Mouse (Mus musculus): ENCODE data around the gene Apobec3.
"Not testable (repeated sequence)": the region's sequence is repeated elsewhere in the genome, so short reads cannot be mapped to it uniquely, and the experiment has no call there.

Gene Apobec3

DNA sequence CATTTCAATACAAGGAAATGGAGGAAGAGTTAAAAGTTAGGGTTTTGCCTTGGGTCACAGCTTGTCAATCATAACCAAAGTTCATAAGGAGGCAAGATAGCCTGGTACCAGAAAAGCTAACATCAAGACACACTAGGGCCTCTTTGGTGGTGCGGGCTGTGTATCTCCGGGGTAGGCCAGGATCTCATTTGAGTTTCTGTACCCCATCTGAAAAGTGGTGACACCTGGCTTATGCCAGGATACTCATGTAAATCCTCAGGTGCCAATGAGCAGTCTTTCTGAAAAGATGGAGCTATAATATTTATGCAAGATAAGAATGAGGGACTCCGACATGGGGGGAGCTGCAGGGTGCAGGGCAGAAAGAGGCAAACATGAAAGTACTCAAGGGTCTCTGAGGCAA, 36.9 kb downstream of the Apobec3 start:
- no peak for DNase-seq

DNA sequence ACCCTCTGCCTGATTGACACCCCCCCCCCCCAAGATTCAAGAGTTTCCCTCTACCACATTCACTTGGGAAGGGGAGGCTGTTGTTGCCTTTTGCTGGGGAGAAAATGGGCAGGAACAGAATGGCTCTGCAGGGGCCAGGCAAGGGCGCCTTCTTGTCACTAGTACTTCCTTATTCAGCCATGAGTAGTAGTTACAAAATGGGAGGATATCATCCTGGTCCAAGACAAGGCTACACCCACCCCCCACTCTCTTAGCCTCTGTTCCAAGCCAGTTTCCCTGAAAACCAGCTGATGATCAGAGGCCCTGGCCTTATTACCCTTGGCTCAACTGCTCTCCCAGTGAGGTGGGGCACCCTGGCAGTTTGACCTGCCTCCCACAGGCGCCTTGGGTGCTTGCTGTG, 37.3 kb downstream of the Apobec3 start:
- DNase-seq, result no peak

DNA sequence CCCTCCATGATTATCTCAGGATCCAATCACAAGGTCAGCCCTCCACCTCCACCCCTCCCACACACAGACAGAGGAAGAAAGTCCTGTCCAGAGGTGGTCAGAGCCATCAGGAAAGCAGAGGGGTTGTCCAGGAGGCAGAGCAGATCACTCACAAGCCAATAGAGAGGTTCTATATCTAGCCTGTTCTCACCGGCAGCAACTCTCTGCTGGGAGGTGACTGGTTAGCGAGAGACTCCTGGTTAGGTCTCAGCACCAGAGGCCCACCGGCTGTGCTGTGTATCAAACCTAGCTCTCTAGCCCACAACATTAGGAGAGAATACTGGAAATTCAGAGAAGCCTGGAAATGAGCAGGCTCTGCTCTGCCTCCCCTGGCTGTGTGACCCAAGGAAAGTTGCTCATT, 38.3 kb downstream of the Apobec3 start:
- no peak for DNase-seq

DNA sequence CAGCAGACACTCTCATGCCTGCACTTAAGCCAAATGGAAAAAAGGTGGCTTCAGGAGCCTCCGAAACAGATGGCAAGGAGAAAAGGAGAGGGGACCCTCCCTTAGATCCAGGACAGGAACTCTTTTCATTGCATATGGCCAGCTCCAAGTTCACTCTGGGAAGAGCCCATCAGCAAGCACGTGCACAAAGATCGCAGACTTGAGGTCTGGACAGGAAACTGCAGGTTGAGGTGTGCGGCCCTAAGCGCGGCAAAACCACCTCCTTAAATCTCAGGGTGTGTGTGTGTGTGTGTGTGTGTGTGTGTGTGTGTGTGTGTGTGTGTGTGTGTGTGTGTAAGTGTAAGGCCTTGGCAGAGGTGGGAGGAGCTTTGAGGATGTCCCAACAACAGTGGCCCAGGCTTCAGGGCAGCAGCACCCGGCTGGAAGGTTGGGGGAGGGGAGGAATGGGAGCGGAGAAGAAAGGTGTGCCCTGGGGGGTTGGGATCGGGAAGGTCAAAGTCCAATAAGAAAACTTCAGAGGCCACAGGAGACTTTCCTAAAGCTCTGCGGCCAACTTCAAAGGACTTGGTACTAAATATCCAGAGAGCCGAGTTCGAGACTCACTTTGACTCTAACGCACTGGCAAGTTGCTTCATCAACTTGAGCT, 40.2 kb downstream of the Apobec3 start:
- DNase-seq, result no peak

DNA sequence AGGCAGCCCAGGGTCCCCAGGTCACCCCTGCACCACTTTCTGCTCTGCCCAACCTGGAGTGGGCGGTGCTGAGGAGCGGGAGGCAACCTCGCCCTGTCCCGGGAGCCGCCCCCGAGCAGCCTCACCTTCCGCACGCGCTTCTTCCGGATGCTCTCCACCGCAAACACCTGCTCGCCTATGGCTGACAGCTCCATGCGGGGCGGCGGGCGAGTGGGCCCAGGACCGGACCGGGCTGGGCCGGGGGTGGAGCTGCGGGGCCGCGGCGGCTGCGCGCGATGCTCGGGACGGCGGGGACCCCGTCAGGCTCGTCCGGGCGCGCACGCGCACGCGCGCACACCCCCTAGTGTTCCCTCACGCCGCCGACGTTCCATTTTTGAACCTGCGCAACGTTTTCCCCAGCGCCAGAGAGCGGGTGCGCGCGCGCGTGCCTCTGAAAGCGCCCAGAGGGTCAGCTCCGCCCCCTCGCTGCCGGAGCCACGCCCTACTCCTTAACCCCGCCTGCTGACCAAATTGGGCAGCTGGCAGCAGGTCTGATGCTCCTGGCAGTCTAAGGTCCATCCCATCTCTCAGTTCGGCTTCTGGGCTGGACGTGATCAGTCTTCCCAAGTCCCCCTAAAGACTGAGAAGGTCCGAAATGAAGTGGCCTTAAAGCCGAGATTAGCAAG, 41.0 kb downstream of the Apobec3 start:
- peak; percentile 92 for DNase-seq

DNA sequence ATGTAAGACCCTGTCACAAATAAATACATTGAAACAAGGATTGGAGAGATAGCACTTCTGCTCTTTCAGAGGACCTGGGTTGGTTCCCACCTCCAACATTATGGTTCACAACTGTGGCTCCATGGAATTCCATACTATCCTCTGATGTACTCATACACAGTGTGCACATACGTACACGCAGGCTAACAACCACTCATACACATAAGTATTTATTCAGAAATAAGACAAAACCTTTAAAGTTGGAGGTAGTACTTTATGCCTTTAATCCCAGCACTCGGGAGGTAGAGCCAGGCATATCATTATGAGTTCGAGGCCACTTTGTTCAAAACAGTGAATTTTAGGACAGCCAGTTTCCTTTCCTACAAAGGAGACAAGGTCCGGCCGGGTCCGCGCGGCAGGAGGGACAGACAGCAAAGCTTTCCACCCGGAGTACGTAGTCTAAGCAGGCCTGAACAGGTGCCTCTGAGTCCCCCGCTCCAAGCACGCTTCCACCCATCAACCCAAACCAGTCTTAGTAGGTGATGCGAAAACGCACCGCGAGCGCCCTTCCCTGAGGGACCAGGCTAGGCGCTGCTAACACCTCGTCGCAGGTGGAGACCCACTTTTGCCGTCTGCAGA, 41.7 kb downstream of the Apobec3 start:
- DNase-seq, result no peak

DNA sequence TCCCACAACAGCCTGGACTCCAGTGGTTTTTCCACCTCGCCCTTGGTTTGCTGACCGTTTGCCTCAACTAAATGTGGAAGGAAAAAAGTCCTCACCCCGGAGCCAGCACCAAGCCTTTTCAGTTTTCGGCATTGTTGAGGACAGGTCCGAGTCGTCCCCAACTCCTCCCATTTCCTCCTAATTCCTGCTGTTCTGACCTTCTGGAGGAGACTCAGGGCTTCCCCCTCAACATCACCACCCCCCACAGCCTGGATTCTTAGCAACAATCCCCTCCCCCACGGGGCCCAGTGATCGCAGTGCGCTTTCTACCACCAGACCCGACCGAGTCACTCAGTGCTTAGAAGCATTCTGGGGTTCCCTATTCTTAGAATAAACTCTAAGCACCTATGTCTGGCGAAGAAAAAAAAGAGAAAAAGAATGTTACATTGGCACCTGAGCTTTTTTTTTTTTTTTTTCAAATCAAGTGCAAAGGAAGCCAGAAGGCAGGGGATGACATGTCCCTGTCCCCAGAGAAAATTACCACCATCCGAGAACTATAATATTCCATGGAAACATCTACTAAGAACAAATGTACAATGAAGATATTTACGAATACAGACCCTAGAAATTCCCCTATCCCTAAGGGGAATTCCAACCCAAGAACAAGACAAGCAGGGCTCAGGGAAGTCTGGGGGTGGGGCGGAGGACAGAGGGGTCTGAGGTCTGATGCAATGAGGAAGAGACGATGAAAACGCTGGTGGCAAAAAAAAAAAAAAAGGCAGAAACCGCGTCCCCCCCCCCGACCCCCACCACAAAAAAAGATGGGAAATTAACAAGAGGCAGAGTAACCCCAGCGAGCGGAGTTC, 42.4 kb downstream of the Apobec3 start:
- no peak for DNase-seq

DNA sequence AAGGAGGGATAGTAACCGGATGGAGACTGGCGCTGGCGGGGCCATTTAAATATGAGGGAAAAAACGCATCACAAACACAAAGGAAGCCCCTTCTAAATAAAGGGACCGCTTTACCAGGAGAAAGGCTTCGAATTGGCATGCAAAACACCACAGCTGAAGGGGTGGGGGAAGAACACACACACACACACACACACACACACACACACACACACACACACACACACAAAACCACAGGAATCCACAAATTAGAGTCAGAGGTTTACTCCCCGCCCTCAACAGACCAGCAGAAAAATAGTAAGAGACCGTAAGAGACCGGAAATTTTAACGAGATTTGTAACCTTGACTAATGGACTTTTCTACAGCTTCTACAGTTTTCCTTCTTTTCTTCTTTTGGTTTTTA, 43.3 kb downstream of the Apobec3 start:
- DNase-seq, result no peak

DNA sequence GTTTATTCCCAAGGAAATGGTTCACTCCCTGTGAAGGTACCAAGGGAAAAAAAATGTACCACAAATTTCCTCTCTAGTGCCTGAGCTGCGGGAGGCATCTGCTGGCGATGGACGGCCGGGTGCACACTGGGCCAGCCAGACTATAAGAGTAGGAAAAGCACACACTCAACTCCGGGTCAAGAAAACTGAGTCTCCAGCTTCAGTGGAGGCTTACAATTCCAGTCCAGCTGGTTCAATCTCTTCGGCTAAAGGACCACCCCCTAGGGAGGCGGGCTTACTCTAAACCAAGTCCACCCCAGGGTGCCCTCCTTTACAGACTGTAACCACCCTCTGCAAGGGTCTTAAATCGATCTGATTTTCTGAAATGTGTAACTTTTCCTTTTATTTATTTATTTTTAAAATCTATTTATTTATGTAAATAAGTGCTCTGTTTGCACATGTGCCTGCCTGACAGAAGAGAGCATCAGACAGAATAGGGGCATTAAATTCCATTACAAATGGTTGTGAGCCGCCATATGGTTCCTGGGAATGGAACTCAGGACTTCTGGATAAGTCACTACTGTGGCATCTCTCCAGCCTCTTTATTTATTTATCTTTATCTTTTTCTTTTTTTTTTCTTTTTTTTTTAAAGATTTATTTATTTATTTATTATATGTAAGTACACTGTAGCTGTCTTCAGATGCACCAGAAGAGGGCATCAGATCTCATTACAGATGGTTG, 44.4 kb downstream of the Apobec3 start:
- DNase-seq, result no peak

DNA sequence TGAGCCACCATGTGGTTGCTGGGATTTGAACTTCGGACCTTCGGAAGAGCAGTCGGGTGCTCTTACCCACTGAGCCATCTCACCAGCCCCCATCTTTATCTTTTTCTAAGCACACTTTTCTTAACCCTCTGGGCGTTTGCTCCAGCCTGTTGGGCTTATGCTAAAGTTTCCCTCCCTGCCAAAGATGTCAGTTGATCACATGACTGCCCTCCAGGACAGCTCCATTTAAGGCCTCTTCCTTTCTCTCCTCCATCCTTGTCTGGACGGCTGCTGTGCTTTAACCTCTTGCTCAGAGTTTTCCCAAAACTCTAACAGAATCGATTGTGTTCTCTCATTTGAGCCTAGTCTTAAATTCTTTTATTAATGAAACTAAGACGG, 44.9 kb downstream of the Apobec3 start:
- DNase-seq, result no peak

DNA sequence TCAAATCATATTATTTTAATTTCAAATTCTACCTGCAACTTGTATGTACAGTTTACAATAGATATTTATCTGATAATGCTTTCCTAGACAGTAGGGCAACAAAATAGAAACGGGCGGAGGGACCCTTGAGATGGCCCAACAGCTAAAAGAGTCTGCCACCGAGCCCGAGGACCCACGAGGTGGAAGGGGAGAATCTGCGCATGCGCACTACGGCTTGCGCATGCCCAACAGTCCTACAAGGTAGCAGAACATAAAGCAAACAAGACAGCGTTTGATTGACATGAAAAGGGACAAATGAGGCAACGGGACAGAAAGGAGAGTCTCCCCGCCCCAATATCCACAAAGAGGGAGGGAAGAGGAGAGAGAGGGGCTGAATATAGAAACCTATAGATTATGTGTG, 47.6 kb downstream of the Apobec3 start:
- DNase-seq, result no peak

DNA sequence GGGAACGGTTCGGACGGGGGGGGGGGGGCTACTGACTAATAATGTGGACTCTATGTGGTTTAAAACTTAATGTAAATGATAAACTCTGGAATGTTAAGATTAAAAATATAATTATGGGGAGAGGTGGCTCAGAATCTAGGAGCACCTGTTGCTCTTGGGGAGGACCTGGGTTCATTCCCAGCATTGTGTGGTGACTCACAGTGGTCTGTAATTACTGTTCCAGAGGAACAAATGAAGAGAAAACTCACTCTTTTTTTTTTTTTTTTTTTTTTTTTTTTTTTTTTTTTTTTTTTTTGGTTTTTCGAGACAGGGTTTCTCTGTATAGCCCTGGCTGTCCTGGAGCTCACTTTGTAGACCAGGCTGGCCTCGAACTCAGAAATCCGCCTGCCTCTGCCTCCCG, 48.0 kb downstream of the Apobec3 start:
- DNase-seq, result not testable (repeated sequence)

DNA sequence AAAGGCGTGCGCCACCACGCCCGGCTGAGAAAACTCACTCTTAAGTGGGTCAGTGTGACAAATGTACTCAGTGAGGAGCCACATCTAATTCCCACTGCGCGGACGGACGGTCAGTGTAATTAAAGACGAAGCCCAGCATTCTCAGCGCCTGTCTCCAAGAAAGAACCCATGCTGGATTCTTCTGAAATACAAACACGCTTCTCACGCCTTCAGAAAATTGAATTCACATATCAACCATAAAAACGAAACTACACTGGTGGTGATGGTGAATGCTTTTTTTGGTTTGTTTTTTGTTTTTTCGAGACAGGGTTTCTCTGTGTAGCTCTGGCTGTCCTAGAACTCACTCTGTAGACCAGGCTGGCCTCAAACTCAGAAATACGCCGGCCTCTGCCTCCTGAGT, 48.5 kb downstream of the Apobec3 start:
- no peak for DNase-seq

DNA sequence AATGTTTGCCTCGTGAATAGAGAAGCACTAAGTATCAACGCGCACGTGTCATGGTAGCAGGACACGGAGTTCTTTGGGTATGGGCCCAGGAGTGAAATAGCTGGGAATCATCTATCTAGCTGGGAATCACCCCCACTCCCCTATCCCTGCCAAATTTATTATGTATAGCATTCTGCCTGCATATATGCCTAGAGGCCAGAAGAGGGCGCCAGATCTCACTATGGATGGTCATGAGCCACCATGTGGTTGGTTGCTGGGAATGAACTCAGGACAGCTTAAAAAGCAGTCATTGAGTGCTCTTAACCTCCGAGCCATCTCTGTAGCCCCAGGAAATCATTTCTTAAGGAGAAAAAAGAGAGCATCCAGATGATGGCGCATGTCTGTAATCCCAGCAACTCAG, 49.5 kb downstream of the Apobec3 start:
- DNase-seq, result peak; percentile 50

DNA sequence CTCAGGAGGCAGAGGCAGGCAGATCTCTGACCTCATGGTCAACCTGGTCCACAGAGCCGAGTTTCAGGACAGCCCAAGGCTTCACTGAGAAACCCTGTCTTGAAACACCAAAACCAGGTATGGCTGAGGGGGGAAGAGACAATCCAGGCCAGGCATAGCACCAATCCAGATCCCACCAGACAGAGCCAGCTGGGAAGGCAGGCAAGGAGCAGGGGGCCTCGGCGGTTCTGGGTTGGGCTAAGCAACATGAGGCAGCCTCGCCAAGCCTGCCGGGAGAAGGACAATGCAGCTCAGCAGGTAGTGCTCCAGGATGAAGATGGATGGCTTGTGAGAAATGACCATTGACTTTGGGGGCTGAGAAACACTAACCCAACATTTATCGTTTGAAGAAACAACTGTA, 51.1 kb downstream of the Apobec3 start:
- no peak for DNase-seq

DNA sequence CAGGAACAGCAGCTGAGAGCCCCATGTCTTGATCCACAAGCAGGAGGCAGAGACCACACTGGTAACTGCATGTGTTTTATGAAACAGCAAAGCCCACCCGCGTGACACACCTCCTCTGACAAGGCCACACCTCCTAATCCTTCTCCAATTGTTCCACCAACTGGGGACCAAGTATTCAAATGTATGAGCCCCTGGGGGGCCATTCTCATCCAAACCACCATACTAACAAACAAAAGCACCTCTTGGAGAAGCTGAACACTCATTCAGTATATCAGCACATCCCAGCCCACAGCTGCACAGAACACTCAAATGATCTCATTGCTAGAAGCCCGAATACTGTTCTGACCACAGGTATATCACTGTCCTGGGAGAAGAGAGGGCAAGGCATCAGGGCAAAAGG, 52.1 kb downstream of the Apobec3 start:
- DNase-seq, result no peak

DNA sequence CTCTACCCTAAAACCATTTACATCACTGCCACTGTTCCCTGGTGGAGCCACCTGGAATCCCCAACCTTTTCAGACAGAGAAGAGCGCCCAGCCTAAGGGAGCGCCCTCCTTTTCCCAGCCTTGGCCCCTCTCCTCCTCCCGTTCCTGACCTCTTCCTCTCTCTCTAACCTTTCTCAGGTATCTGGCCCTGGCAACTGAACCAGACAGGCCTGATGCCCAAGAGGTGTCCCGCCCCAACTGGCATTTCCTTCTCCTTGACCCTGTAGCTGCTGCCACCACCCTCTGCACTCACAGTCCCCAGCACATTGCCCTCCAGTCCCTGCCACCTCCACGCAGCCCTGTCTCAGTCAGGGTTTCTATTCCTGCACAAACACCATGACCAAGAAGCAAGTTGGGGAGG, 53.5 kb downstream of the Apobec3 start:
- no peak for DNase-seq

DNA sequence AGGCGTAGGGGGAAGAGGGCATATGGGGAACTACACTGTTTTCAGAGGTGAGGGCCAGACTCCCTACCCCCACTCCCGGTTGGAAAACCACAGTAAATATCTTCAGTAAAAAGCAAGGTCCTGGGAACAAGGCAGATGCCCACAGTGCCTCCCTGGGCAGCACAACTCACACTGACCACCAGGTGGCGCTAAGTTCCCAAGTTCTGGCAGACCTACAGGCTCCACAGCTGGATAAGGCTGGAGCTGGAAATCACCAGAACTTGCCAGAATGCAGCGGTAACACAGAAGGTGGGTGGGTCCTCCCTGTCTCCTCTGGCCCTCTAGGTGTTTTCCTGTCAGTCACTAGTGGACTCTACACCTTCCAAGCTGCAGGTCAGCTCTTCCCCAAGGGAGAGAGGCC, 54.6 kb downstream of the Apobec3 start:
- peak; percentile 89 for DNase-seq

DNA sequence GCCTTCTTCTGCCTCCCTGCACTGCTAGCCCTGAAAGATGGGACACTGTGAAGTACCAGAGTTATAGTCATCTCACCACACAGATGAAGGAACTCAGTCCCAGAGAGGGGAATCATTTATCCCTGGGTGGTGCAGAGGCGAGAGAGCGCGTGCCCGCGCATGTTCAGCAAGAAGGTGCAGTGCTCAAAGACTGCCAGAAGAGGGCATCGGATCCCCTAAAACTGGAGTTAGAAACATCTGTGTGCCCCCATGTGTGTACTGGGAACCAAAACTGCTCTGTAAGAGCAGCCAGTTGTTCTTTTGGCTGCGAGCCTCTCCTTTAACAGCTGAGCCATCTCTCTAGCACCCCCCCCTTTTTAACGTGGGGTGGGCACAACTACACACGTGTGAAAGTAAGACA, 55.3 kb downstream of the Apobec3 start:
- peak; percentile 46 for DNase-seq

DNA sequence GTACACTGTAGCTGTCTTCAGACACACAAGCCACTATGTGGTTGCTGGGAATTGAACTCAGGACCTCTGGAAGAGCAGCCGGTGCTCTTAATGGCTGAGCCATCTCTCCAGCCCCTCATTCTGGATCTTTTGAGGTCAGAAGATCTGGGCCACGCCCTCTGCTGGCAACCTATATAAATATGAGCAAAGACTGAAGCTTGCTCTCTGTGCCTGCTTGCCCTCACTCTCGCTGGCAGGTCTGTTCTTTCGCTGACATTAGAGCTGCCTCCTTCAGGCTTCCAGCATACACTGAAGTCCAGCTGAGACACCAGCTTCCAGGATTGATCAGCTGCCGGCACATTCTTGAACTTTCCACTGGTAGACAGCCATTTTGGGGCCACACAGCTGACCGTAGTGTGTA, 56.2 kb downstream of the Apobec3 start:
- DNase-seq, result no peak

DNA sequence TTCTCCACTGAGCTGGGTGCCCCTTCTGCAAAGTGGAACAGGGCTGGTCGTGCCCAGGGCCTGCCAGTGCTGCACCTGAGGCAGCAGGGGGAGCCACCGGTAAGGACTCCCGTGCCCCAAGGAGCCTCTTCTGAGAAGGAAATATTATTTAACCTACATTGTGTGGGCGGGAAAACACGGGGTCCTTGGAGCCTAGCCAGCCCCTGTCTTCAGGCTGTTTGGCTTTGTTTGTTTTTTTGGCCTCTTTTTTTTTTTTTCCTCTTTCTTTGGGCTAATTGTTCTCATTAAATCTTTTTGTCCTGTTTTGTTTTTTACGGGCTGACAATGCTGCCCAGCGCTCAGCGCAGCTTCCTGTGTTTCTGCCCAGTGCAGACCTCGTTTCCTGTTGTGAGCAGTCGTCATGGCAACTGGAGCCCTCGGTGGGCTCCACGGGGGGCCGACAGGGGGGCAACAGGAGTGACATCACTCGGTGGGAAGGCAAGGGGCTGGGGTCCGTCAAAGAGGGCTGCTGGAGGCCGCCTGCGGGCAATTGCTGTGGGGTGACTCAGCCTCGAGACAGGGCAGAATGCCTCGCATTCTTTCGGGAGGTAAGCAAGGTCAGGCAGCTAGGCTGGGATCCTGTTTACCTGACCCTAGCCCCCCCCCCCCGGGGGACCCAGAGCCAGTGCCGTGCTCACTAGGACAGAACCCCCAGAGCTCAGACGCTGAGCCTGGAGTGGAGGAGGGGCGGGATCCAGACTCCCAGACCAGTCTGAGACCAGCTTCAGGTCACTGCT, 59.0 kb downstream of the Apobec3 start:
- peak; percentile 42 for DNase-seq

DNA sequence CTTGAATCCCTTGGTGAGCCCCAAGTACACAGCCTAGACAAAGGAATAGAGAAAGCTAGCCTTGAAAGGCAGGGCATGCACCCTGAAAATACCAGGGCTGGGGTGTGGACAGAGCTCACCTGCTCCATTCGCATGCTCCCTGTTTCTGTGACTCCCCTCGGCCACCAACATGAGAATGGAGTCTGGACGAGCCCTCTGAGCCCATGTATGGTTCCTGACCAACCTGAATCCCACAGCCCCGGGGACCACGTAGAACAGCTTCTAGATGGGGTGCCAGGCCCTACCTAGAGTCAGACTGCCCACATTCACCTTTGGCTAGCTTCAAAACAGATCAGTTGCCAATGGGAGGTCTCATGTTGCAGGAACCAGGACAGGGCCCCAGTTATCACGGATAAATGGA, 59.8 kb downstream of the Apobec3 start:
- no peak for DNase-seq

All from liver (tissue).